Mouse (Mus musculus): ENCODE measurements around the gene Adap1.

The Adap1 gene

DNA sequence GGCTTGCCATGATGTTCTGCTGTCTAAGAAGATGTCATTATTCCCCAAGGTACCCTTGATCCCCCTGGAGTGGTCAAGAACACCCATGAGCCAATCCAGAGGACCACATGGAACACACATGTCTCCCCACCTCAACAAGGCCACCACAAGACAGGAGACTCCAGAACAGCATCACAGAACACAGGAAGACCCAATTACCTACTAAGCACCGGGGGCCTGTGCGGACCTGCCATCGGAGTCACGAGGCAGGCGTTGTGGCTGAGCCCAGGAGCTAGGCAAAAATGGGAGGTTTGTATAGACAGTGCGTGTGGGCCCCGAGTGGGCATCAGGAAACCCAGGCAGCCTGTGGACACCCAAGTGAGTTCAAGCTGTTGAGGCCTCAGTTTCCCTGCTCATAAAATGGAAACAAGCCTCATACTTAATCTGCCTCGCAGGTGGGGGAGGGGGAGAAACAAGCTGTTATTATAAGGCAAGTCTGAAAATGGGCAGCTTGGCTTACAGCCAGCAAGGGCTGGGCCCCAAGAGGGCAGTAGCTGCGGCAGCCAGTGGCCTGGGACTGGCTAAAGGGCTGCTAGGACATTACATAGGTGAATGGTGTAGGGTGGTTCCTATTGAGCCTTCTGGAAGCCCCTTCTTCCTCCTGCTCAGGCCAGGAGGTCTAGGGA, 2.0 kb downstream of the Adap1 start:
- DNase-seq (ENCODE audit: inconsistent ontology term) = no peak

DNA sequence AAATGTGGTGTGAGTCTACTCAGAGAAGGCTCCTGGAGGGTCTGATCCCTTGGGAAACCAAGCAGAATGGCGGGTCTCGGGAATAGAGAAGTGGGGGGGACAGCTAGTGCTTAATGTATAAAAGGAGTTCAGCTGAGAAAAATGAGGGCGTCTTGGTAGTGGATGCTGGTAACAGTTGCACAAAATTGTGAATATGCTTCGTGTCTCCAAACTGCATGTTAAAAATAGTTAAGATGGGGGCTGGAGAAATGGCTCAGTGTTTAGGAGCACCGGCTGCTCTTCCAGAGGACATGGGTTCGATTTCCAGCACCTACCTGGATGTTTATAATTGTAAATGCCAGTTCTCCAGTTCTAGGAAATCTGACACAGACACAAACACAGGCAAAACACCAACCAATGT, 4.1 kb downstream of the Adap1 start:
- DNase-seq (ENCODE audit: inconsistent ontology term) = no peak

DNA sequence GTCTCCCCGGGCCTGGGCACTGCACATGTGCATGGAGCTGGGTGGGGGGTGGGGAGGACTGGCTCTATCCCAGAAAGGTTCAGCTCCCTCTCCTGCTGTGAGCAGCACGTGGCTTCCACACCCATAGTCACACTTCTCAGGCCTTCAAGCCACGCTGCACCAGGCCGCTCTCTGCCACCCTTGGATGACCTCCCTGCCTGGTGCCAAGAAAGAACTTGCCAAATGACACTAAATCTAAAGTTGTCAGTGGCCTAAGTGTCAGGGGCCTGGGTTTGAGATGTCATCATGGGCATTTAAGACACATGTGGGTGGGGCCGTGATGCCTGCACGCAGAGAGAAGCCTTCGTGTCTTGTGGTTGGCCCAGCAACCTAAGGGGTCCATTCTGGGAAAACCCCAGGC, 5.0 kb downstream of the Adap1 start:
- DNase-seq (ENCODE audit: inconsistent ontology term) = no peak

DNA sequence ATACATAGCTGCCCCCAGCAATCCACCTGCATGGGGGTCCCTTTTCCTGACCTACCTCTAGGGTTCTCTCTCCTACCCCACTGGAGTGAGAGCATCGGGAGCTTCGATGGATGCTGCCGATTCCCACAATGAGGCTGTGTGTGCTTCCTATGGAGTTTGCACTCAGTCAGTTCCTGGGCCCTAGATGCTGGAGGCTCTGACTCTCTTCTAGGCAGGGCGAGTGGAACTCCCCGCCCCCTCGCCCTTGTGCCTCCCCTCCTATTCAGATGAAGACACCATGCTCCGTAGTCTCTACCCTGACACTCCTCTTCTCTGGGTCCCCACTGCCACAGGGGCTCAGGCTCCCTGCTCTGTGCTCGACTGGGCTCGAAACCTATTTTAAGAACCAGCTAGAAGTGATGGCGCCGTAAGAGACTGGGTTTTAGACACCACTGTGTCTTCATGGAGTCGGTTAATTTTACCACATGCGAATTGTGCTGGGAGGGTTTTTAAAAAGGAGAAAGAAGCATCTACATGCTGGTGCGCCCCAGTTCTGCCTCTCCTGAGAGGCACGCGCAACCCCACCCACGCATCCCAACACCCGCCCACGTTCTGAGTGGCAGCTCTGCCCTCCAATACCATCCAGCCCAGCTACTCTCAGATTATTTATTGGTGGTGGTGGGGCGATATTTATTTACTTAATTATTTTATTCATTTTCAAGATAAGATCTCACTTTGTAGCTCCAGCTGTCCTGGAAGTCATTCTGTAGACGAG, 7.5 kb downstream of the Adap1 start:
- DNase-seq (ENCODE audit: inconsistent ontology term) = no peak

DNA sequence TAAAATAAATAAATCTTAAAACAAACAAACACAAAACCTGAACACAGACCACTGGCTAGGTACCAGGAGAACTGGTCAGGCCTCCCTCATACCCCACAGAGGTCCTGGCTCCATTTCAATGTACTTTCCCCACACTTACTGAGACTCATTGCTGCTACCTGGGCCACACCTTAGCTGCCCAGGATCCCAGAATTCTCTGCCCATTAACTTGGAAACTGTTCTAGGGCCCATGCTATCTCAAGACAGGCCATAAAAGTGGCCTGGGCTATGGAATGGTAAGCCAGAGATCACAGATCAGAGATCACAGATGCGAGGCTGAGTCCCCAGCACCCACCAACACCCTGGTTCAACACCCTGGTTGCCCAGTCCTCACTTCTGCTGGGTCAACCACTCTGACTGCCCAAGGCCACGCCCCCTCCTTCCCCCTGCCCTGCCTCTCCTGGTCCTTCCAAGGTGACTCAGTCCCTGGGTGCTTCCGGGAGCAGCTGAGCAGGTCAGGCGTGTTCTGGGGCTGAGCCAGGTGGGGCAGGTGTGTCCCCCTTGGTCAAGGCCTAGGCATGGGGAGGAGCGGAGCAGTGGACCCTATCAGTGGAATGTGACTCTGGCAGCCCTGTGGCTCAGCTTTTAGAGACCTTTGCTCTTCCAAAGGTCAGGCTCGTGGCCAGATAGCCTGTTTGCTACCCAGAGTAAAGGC, 8.3 kb downstream of the Adap1 start:
- DNase-seq (ENCODE audit: inconsistent ontology term) = no peak

DNA sequence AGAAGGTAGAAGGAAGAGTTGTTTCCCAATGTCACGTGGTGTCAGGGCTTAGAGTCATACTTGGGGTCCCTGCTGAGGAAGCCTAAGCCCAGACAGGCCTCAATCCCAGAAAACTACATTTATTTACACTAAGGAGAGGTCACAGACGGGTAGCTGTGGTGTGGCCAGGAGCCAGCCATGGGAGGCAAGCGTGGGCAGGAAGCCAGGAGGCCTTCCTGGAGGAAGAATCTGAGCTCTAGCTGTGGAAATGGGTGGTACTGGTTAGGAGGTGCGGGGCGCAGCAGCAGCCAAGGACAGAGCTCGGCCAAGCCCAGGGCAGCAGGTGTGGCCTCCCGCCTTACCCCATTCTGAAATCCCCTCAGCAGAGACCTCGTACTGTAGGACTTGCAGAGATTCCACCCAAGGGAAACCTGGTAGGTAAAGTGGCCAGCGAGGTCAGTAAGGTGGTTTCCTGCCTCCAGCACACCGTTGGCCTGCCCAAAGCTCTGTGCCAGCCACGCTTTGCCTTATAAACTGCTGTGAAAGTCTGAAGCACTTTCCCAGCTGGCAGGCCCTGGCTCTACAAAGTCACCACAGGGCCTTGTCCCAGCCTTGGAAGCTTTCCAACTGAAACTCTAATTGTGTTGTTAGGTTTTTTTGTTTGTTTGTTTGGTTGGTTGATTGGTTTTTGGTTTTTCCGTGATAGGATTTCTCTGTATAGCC, 10.3 kb downstream of the Adap1 start:
- DNase-seq (ENCODE audit: inconsistent ontology term) = no peak

DNA sequence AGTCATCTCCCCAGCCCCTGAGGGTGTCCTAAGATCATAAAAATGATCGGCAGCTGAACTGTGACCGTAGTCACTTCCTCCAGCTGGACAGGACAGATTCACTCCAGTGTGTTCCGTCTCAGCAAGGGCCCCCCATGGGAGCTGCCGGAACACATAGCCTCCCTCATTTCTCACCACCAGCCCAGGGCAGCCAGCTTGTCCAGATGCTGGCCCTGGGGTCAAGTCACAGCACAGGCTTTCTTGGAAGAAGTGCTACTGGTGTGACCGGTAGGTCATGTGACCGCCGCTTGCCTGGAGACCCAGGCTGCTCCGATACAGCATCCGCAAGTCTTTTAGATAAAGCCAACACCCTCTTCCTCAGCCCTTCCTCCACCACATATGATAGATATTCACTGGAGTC, 11.9 kb downstream of the Adap1 start:
- DNase-seq (ENCODE audit: inconsistent ontology term) = no peak

DNA sequence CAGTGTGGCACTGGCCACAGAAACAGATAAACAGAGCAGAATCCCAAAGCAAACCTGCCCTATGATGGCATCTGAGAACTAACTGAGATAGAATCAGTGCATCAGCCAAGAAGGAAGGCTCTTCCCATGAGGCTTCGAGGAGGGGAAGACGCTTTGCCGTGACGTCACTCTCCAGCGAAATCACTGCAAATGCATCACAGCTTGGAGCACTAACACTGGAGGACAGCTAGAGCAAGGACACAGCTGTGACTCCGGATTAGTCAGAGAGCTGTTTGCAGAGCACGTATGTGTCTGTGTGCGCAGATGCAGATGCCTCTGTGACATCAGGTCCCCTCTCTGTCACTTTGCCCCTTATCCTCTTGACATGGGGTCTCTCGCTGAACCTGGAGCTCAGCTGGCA, 13.6 kb downstream of the Adap1 start:
- DNase-seq (ENCODE audit: inconsistent ontology term) = no peak

DNA sequence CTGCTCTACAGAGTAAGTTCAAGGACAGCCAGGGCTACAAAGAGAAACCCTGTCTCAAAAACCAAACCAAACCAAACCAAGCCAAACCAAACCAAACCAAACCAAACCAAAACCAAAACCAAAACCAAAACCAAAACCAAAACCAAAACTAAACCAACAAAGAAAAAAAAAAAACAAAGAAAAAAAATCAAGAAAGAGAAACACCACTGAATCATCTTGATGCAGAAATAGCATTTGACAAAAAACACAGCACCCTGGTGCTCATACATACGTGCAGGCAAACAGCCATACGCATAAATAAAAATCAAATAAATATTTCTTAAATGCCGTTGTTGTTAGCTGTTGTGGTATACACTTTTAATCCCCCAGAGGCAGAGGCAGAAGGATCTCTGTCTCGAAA, 14.9 kb downstream of the Adap1 start:
- no peak for DNase-seq (ENCODE audit: inconsistent ontology term)

DNA sequence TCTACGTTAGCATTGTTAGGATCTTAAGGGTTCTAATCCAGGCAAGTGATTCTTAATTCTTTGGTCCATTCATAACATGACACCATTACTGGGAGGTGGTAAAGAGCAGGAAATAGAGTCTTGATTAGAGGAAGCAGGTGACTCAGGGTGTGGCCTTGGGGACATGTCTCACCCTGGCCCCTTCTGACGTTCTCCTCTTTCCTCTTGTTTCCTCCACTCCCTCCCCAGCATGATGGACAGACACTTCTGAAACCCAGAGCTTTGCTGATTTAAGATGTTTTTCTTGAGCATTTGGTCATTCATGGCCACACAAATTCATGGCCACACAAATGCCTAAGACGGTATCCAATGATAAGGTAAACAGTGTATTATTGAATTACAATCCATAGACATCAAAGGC, 15.5 kb downstream of the Adap1 start:
- DNase-seq (ENCODE audit: inconsistent ontology term) = no peak

DNA sequence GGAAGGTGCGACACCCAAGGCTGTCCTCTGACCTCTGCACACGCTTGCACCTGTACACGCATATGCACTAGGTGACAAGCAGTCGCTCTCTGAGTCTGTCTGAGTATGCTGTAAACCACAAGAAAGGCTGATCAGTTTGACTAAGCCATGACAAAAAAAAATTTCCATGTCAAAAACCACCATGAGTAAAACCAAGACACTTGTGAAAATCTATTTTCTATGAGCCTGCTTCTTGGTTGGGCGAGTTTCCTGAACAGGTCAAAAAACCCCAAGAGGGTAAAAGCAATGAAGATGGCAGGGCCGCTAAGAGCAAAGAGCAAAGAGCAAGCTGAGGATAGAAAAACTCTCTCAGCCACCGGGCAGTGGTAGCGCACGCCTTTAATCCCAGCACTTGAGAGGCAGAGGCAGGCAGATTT, 21.8 kb downstream of the Adap1 start:
- no peak for DNase-seq (ENCODE audit: inconsistent ontology term)

DNA sequence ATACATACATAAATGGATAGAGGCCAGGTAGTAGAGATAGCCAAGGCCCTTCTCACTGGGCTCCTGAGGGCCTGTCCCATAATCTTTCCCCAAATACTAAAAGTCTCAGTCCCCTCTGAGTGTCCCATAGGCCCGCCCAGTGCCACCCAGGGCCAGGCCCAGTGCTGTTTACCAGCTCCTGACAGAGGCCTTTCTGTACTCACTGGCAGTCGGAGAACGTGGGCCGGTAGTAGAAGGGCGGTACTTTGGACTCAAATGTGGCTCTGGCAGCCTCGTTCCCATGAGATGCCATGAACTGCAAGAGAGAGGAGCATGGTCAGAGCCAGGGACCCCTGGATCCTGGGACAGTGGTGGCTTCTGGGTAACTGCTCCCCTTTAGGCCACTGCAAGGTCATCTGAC, 23.3 kb downstream of the Adap1 start:
- no peak for DNase-seq (ENCODE audit: inconsistent ontology term)

DNA sequence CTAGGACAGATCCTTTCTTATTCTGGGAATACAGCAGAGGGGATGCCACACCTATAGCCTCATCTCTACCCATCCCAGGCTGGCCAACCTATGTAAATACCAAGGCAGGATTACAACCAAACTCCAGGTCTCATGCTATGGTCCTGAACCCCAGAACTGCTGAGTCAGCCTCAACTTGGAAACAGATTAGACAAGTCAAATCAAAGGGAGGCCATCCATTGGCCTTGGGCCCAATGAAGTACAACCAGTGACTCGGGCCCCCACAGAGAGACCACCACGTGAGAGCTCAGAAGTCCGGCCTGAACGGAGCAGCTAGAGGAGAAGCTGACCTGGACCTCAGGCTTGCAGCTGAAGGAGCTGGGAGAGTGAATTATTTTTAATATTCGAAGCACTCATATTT, 27.7 kb downstream of the Adap1 start:
- no peak for DNase-seq (ENCODE audit: inconsistent ontology term)

DNA sequence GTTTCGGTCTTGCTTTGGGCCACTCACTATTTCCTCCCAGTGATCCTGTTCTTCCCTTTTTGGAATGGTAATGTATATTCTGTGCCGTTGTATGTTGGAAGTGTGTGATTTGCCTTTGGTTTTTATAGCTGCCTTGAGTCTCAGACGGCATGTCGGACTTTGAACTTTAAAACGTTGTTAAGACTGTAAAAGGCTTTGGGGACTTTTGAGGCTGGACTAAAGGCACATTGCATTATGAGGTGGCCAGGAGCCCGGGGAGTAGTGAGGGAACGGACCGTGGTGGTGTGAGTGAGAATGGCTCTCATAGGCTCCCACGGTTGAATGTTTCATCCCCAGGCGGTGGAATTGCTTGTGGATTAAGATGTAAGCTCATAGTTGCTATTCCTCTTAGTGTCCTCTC, 28.3 kb downstream of the Adap1 start:
- no peak for DNase-seq (ENCODE audit: inconsistent ontology term)

DNA sequence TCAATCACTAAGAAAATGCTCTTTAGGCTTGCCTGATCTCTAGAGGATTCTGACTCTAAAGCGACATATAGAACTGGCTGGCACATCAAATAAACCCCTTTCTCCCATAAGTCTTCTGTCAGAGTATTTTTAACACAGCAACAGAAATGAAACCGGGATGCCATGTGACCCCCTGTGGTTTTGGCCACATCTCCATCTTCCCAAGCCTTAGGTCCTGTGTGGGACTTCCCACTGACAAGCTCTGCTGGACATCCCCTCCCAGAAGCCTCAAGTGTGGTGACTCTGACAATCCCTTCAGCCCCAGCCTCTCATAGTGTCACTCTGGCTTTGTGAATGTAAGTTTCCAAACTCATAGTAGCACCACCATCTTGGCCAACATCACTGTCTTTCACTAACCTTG, 31.3 kb downstream of the Adap1 start:
- no peak for DNase-seq (ENCODE audit: inconsistent ontology term)

DNA sequence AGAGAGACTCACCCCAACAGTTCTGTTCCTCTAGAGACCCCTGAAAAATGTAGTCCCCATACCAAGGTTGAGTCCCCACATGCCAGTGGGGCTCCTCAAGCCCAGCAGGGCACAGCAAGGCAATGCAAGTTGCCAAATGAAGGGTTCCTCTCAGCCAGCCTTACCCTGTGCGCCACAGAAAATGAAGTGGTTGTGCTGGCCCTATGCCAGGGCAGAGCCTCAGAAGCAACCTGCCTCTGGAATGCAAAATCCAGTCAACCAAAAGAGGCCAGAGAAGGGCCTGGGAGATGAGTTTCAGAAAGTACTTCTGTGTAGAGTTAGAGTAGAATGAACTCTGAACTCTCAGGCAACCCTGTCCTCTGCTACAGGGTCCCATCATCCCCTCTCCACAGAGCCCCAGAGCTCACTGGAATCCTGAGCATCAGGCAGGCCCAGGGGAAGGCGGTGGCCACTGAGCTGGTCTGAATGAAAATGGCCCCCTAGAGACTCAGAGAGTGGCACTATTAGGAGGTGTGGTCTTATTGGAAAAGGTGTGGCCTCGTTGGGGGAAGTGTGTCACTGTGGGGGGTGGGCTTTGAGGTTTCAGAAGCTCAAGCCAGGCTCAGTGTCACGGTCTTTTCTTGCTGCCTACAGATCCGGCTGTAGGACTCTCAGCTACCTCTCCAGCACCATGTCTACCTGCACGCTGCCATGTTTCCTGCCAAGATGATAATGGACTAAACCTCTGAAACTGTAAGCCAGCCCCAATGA, 33.4 kb downstream of the Adap1 start:
- peak; percentile 56 for DNase-seq (ENCODE audit: inconsistent ontology term)

DNA sequence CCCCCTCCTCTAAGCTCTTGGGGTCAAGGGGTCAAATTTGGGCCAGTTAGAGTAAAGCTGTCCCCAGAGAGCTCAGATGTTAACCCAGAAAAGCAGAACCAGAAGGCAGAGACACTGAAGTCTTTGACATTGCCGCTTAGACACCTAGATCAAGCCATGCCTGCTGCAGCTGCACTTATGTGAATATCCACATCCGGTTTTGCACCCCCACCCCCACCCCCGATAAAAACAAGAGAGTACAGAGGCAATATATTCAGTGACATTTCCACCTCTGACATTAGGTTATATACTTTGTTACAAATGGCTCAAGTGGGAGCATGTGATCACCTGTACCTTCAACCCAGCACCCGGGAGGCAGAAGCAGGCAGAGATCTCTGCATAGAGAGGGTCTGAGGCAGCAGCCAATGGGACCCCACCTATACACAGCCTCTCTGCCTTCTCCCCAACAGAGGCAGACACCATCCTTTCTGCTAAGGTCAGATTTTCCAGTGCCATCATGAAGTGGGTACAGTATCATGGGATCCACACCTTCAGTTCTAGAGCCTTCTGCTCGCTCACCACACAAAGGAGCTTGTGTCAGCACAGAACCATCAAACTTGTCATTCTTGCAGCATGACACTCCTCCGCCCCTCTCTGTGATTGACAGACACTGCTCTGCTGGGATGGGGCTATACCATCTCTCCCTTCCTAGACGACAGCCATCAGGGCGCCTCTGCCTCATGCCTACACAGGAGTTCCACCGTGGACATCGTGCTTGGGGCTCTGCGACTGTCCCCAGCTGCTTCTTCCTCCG, 34.8 kb downstream of the Adap1 start:
- no peak for DNase-seq (ENCODE audit: inconsistent ontology term)

DNA sequence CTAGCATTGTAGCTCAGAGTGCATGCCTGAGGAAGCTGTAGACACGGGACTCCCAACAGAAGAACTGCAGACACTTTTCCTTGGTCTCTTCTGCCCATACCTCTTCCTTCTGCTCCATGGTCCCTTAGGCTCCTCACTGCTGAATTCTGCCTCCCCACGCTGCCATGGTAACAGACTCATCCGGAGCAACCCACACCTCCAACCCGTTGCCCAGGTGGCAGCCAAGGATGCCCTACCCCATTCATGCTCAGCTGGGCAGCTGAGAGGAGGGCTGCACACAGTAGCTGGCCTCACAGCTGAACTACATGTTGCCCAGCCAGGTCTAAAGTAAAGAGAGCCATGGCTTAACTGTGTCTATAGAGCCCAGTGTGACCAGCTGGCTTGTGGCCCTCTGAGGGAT, 36.8 kb downstream of the Adap1 start:
- DNase-seq (ENCODE audit: inconsistent ontology term) = no peak

DNA sequence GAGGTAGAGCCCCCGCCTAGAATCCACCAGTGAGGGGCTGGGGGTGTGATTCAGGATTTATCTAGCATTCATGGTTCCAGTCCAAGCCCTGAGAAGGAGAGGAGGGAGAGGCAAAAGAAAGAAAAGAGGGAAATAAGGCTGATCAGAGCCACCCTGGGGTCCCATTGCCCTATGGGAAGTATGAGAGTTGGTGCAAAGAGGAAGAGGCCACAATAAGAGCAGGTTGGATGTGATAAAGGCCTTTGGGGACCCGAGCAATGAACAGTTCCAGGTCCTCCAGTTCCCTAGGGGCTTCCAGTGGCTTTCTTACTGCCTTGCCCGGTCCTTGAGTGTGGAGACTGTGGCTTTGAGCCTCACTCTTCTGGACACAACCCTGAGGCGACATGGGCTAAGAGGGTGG, 37.6 kb downstream of the Adap1 start:
- DNase-seq (ENCODE audit: inconsistent ontology term) = no peak

DNA sequence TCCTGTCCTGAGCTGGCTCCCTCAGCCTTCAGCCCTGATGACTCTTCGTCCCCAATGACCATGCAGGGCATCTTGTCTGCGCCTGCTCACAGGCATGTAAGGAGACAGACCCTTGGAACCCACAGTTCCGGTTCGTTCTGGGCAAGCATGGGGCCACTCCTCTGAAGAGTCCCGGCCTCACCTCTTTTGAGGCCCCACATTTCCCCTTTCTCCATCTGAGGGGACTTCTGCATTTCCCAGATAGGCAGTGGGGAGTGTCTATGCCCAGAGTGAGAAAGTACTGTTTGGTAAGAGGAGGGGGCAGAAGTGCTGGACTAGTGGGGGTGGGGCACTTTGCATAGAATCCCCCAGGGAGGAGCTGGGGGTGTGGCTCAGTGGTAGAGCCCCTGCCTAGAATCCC, 38.3 kb downstream of the Adap1 start:
- no peak for DNase-seq (ENCODE audit: inconsistent ontology term)
